Mouse (Mus musculus): ENCODE results near the gene Nr5a1. TPM values are rescaled to one million over a fixed set of nuclear protein-coding genes. Genes with fewer than 3 reads are reported as not detected.

Gene Nr5a1
- polyA plus RNA-seq, 1 experiment, result 15.1 TPM

DNA sequence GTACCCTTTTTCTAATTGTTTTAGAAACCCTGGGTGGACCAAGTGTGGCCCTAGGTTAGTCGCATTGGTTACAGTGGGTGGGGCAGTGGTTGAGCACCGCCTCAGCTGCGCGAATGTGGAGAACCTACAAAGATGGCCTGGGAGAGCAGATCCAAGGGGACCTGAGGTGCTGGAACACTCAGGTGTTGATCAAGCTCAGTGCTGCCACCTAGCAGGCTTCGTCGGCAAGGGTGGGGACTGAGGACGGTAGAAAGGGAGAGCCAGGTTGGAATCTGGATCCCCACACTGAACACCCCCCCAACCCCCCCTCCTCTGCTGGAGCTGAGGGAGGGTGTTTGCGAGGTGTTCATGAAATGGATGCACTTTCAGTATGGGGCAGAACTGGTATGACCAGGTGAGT is 22.8 kb downstream of the Nr5a1 start:
- TF ChIP-seq CTCF (IDR thresholded peaks at IDR 0.05; ENCODE audit: extremely low read depth, insufficient read depth, insufficient read length, insufficient replicate concordance) (peak; percentile 37; the same call in 1 of the 2 replicates), POLR2A (IDR thresholded peaks at IDR 0.05; ENCODE audit: low read depth, low read length) (no peak)

DNA sequence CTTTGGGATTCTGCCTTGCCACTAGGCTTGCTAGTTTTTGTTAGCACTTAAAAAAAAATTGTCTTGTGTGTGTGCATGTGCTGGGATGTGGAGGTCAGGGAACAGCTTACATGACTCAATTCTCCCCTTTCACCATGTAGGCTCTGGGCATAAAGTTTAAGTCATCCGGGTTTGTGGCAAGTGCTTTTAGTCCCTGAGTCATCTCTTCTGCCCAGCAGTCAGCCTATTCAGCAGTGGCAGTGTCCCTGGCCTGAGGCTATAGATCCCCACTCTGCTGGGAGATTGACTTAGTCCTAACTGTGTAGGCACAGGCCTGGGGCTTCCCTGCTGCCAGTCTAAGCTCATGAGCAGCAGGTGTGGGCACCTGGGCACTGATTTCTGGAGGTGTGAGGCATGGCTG is 24.5 kb downstream of the Nr5a1 start:
- Histone ChIP-seq H3K4me1 (ENCODE audit: control insufficient read depth, insufficient read depth, insufficient read length) (no peaks in the 10 kb centered on the region), H3K4me3 (ENCODE audit: extremely low read depth, insufficient read depth, insufficient read length) (no peak overlapping the region), H3K27me3 (ENCODE audit: control insufficient read depth, insufficient read depth, low read length) (no peaks in the 10 kb centered on the region), H3K36me3 (ENCODE audit: control insufficient read depth, insufficient read depth, low read length) (no peaks in the 10 kb centered on the region), H3K27ac (ENCODE audit: insufficient read depth, low read length) (no peak overlapping the region)
- TF ChIP-seq POLR2A (IDR thresholded peaks at IDR 0.05; ENCODE audit: low read depth, low read length) (no peak), CTCF (IDR thresholded peaks at IDR 0.05; ENCODE audit: extremely low read depth, insufficient read depth, insufficient read length, insufficient replicate concordance) (no peak)
- WGBS, result 63% methylated on average over 1 of the region's 1 CpGs
- DNase-seq (ENCODE audit: low read depth in 1 of 2, low spot score in 2 of 2), result no peak

More for the DNA sequence above, 22.8 kb downstream of the Nr5a1 start:
- Histone ChIP-seq H3K27me3 (ENCODE audit: control insufficient read depth, insufficient read depth, low read length) (no peaks in the 10 kb centered on the region), H3K4me3 (ENCODE audit: extremely low read depth, insufficient read depth, insufficient read length) (no peak overlapping the region), H3K36me3 (ENCODE audit: control insufficient read depth, insufficient read depth, low read length) (no peaks in the 10 kb centered on the region), H3K27ac (ENCODE audit: insufficient read depth, low read length) (no peak overlapping the region), H3K4me1 (ENCODE audit: control insufficient read depth, insufficient read depth, insufficient read length) (no peaks in the 10 kb centered on the region)
- peak in 1 of 2 experiments; percentile 22 for DNase-seq (ENCODE audit: low read depth in 1 of 2, low spot score in 2 of 2)
- WGBS, result 19% methylated on average over 8 of the region's 8 CpGs

- H3K36me3 ChIP-seq (ENCODE audit: control insufficient read depth, insufficient read depth, low read length), result no peaks in the 10 kb centered on the region
- no peaks in the 10 kb centered on the region for H3K4me1 ChIP-seq (ENCODE audit: control insufficient read depth, insufficient read depth, insufficient read length)
- TF ChIP-seq CTCF (IDR thresholded peaks at IDR 0.05; ENCODE audit: extremely low read depth, insufficient read depth, insufficient read length, insufficient replicate concordance) (0 out of 2 replicates have a peak, but pooled peaks have one; percentile 21), POLR2A (IDR thresholded peaks at IDR 0.05; ENCODE audit: low read depth, low read length) (no peak)
- no peak overlapping the region for H3K27ac ChIP-seq (ENCODE audit: insufficient read depth, low read length)
- no peaks in the 10 kb centered on the region for H3K27me3 ChIP-seq (ENCODE audit: control insufficient read depth, insufficient read depth, low read length)
- WGBS, result 12% methylated on average over 28 of the region's 29 CpGs
- H3K4me3 ChIP-seq (ENCODE audit: extremely low read depth, insufficient read depth, insufficient read length), result no peak overlapping the region
- DNase-seq (ENCODE audit: low read depth in 1 of 2, low spot score in 2 of 2), result no peak
Observed at GRCm38 (mm10) chr2:38688791-38689520, 25.4 kb downstream of the Nr5a1 start.

DNA sequence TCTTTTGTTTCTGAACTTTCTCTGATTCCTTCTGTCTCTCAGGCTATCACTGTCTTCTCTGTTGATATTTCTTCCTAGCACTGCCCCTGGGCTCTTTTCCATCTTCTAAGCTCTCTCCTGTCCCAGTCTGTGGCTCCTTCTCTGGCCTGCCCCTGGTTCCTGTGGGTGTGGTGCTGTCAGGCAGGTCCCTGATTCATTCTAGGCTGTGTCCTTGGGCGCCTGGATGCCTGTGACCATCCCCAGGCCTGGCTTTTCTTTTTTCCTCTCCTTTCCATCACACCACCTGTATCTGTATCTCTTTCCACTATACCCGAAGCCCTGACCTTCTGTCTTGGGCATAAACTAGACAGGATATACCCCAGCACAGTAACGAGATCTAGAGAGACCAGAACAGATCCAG is 28.6 kb downstream of the Nr5a1 start:
- Histone ChIP-seq H3K27ac (ENCODE audit: insufficient read depth, low read length) (no peak overlapping the region), H3K4me1 (ENCODE audit: control insufficient read depth, insufficient read depth, insufficient read length) (no peaks in the 10 kb centered on the region), H3K27me3 (ENCODE audit: control insufficient read depth, insufficient read depth, low read length) (no peaks in the 10 kb centered on the region), H3K36me3 (ENCODE audit: control insufficient read depth, insufficient read depth, low read length) (no peaks in the 10 kb centered on the region), H3K4me3 (ENCODE audit: extremely low read depth, insufficient read depth, insufficient read length) (no peak overlapping the region)
- no peak for DNase-seq (ENCODE audit: low read depth in 1 of 2, low spot score in 2 of 2)
- 71% methylated on average over 3 of the region's 3 CpGs for WGBS
- TF ChIP-seq POLR2A (IDR thresholded peaks at IDR 0.05; ENCODE audit: low read depth, low read length) (no peak), CTCF (IDR thresholded peaks at IDR 0.05; ENCODE audit: extremely low read depth, insufficient read depth, insufficient read length, insufficient replicate concordance) (no peak)

DNA sequence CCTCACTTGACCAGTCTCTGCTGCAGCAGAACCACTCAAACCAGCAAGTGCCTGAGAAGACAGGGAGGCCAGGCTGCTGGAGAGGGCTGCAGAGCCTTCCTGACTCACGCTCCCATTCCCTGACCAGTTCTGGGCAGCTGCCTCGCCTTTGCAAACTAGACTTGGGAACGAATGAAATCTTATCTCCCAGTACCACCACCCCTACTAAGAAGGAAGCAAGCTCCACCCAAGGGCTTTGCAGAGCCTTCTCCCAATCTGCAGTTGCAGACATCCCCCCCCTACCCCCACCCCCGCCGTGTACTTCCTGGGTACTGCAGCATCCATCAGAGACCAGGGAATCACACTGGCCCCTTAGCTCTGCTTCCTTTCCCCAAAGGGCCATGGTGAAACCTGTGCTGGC is 31.3 kb downstream of the Nr5a1 start:
- H3K27ac ChIP-seq (ENCODE audit: insufficient read depth, low read length), result no peak overlapping the region
- TF ChIP-seq POLR2A (IDR thresholded peaks at IDR 0.05; ENCODE audit: low read depth, low read length) (no peak), CTCF (IDR thresholded peaks at IDR 0.05; ENCODE audit: extremely low read depth, insufficient read depth, insufficient read length, insufficient replicate concordance) (no peak)
- H3K4me1 ChIP-seq (ENCODE audit: control insufficient read depth, insufficient read depth, insufficient read length), result no peaks in the 10 kb centered on the region
- no peaks in the 10 kb centered on the region for H3K36me3 ChIP-seq (ENCODE audit: control insufficient read depth, insufficient read depth, low read length)
- H3K4me3 ChIP-seq (ENCODE audit: extremely low read depth, insufficient read depth, insufficient read length), result no peak overlapping the region
- no peaks in the 10 kb centered on the region for H3K27me3 ChIP-seq (ENCODE audit: control insufficient read depth, insufficient read depth, low read length)
- DNase-seq (ENCODE audit: low read depth in 1 of 2, low spot score in 2 of 2), result no peak
- WGBS, result 72% methylated on average over 5 of the region's 5 CpGs

DNA sequence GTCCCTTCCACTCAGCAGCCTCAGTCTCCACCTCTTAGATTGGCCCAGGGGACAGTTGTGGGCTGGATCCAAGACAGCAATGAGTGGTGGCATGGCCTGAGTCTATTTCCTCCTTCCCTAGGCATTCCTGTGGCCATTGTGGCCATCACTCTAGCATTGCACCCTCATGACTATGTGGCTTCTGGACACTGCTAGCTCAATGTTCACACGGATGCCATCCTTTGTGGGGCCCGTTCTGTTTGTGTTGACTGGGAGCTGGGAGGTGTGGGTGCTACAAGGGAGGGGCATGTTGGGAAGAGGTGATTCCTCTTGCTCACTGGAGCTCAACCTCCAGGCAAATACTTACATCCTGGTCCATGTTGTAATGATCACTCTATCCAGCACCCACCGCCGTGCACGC is 32.1 kb downstream of the Nr5a1 start:
- H3K4me1 ChIP-seq (ENCODE audit: control insufficient read depth, insufficient read depth, insufficient read length), result no peaks in the 10 kb centered on the region
- H3K36me3 ChIP-seq (ENCODE audit: control insufficient read depth, insufficient read depth, low read length), result no peaks in the 10 kb centered on the region
- no peaks in the 10 kb centered on the region for H3K27me3 ChIP-seq (ENCODE audit: control insufficient read depth, insufficient read depth, low read length)
- TF ChIP-seq POLR2A (IDR thresholded peaks at IDR 0.05; ENCODE audit: low read depth, low read length) (no peak), CTCF (IDR thresholded peaks at IDR 0.05; ENCODE audit: extremely low read depth, insufficient read depth, insufficient read length, insufficient replicate concordance) (no peak)
- H3K4me3 ChIP-seq (ENCODE audit: extremely low read depth, insufficient read depth, insufficient read length), result no peak overlapping the region
- WGBS, result 94% methylated on average over 5 of the region's 5 CpGs
- no peak overlapping the region for H3K27ac ChIP-seq (ENCODE audit: insufficient read depth, low read length)
- no peak for DNase-seq (ENCODE audit: low read depth in 1 of 2, low spot score in 2 of 2)

- no peak overlapping the region for H3K27ac ChIP-seq (ENCODE audit: insufficient read depth, low read length)
- H3K36me3 ChIP-seq (ENCODE audit: control insufficient read depth, insufficient read depth, low read length), result no peaks in the 10 kb centered on the region
- no peak for DNase-seq (ENCODE audit: low read depth in 1 of 2, low spot score in 2 of 2)
- no peak overlapping the region for H3K4me3 ChIP-seq (ENCODE audit: extremely low read depth, insufficient read depth, insufficient read length)
- no peaks in the 10 kb centered on the region for H3K4me1 ChIP-seq (ENCODE audit: control insufficient read depth, insufficient read depth, insufficient read length)
- H3K27me3 ChIP-seq (ENCODE audit: control insufficient read depth, insufficient read depth, low read length), result no peaks in the 10 kb centered on the region
- no peak for TF ChIP-seq CTCF (IDR thresholded peaks at IDR 0.05; ENCODE audit: extremely low read depth, insufficient read depth, insufficient read length, insufficient replicate concordance)
- no peak for TF ChIP-seq POLR2A (IDR thresholded peaks at IDR 0.05; ENCODE audit: low read depth, low read length)
Observed at GRCm38 (mm10) chr2:38678947-38679346, 35.4 kb downstream of the Nr5a1 start.
